Mouse (Mus musculus) layer of hippocampus, postnatal 14 days (tissue): ENCODE measurements around the gene Zbtb7a. TPM values are rescaled to one million over a fixed set of nuclear protein-coding genes. Genes with fewer than 3 reads are reported as not detected.
"Not testable (repeated sequence)": the region's sequence is repeated elsewhere in the genome, so short reads cannot be mapped to it uniquely, and the experiment has no call there.

Source experiments
- DNase-seq, 2 experiments: peaks; one replicate each; pipeline ENCODE4 v3.0.0; 2021 to 2022; ENCODE audit warnings: low spot score in 2 of 2, mixed read lengths in 1 of 2
- total RNA-seq, 2 experiments: library from RNA; stranded (reverse); gene quantifications; 2 replicates each; pipeline ENCODE4 v1.2.3; 2021

The Zbtb7a gene
- total RNA-seq, 2 experiments from 2014 or later, result 61.6 to 63.6 TPM

GRCm38 (mm10) chr10:81167200-81168086, 32.4 kb downstream of the Zbtb7a start, which contains the start of gene Pias4:
Gene Pias4 (minus strand): TSS chr10:81167923.
- DNase-seq, result peak; percentile 100

GRCm38 (mm10) chr10:81168087-81168431, 33.0 kb downstream of the Zbtb7a start:
- DNase-seq, result no peak

- peak; percentile 71 to 84 for DNase-seq
Measured at GRCm38 (mm10) chr10:81168521-81169244, 33.7 kb downstream of the Zbtb7a start.

GRCm38 (mm10) chr10:81169411-81169900, 34.4 kb downstream of the Zbtb7a start:
- DNase-seq, result not testable (repeated sequence)

GRCm38 (mm10) chr10:81173132-81173531, 38.1 kb downstream of the Zbtb7a start:
- DNase-seq, result peak; percentile 81 to 89

GRCm38 (mm10) chr10:81174617-81175344, 39.8 kb downstream of the Zbtb7a start:
- DNase-seq, result peak; percentile 94

- not testable (repeated sequence) for DNase-seq
Measured at GRCm38 (mm10) chr10:81175345-81175701, 40.3 kb downstream of the Zbtb7a start.

- DNase-seq, result no peak
Measured at GRCm38 (mm10) chr10:81175936-81176465, 41.0 kb downstream of the Zbtb7a start.

- DNase-seq, result peak; percentile 99
Measured at GRCm38 (mm10) chr10:81176466-81177271, 41.6 kb downstream of the Zbtb7a start, which contains the start of gene Eef2. Gene Eef2 (plus strand): TSS chr10:81176631.

GRCm38 (mm10) chr10:81177491-81177925, 42.5 kb downstream of the Zbtb7a start:
- no peak for DNase-seq

GRCm38 (mm10) chr10:81177958-81178712, 43.1 kb downstream of the Zbtb7a start:
- DNase-seq, result no peak

- no peak for DNase-seq
Measured at GRCm38 (mm10) chr10:81178927-81179326, 43.9 kb downstream of the Zbtb7a start.

GRCm38 (mm10) chr10:81179451-81180342, 44.7 kb downstream of the Zbtb7a start:
- DNase-seq, result no peak

GRCm38 (mm10) chr10:81180946-81181345, 45.9 kb downstream of the Zbtb7a start:
- no peak for DNase-seq

GRCm38 (mm10) chr10:81181860-81182259, 46.8 kb downstream of the Zbtb7a start:
- DNase-seq, result not testable (repeated sequence)

GRCm38 (mm10) chr10:81182336-81183333, 47.6 kb downstream of the Zbtb7a start, which contains the start of gene Dapk3:
Gene Dapk3 (plus strand): TSS chr10:81183005.
- peak; percentile 98 to 100 for DNase-seq

- DNase-seq, result no peak
Measured at GRCm38 (mm10) chr10:81183805-81184204, 48.8 kb downstream of the Zbtb7a start, which contains the start of gene 4930442H23Rik. Gene 4930442H23Rik (minus strand): TSS chr10:81183849.
